Mouse (Mus musculus) limb, embryonic 14.5 days (tissue): Measurements from ENCODE around the gene Sdccag8. TPM values are rescaled to one million over a fixed set of nuclear protein-coding genes. Genes with fewer than 3 reads are reported as not detected.

Source experiments
- ATAC-seq: fragments of 200-750 bp; cut with Nextera tagmentation; 2 replicates; pipeline ENCODE4 v1.8.0; 2017; ENCODE audit warnings: low read depth, moderate number of reproducible peaks, moderate TSS enrichment; ENCODE audit not compliant: low FRiP score
- DNase-seq: peaks from one replicate; pipeline ENCODE4 v3.0.0-alpha.2; 2015; ENCODE audit warnings: low spot score
- H3K27ac ChIP-seq: fragments of 300-500 bp; sonication (generic); replicated peaks from 2 replicates; pipeline ENCODE4 v1.5.1; 2014; ENCODE audit warnings: low read depth, mild to moderate bottlenecking, low read length, moderate library complexity, mixed read lengths
- H3K27me3 ChIP-seq: fragments of 300-500 bp; sonication (generic); 2 replicates; pipeline ENCODE4 v1.6.1; 2014; ENCODE audit warnings: low read length, mixed read lengths; ENCODE audit not compliant: control insufficient read depth, insufficient read depth
- H3K36me3 ChIP-seq: fragments of 300-500 bp; sonication (generic); 2 replicates; pipeline ENCODE4 v1.6.1; 2014; ENCODE audit warnings: mild to moderate bottlenecking, low read length, moderate library complexity, mixed read lengths; ENCODE audit not compliant: control insufficient read depth, insufficient read depth
- H3K4me1 ChIP-seq: fragments of 300-500 bp; sonication (generic); 2 replicates; pipeline ENCODE4 v1.6.1; 2014; ENCODE audit warnings: antibody characterized with exemption, low read length, mixed read lengths; ENCODE audit not compliant: control insufficient read depth, insufficient read depth
- H3K4me2 ChIP-seq: fragments of 300-500 bp; sonication (generic); replicated peaks from 2 replicates; pipeline ENCODE4 v1.6.1; 2014; ENCODE audit warnings: low read depth, mild to moderate bottlenecking, low read length, moderate library complexity; ENCODE audit not compliant: severe bottlenecking
- H3K4me3 ChIP-seq: fragments of 300-500 bp; sonication (generic); replicated peaks from 2 replicates; pipeline ENCODE4 v1.5.1; 2014; ENCODE audit warnings: low read length
- H3K9ac ChIP-seq: fragments of 300-500 bp; sonication (generic); 2 replicates; pipeline ENCODE4 v1.6.1; 2014; ENCODE audit warnings: mild to moderate bottlenecking, low read depth, low read length, moderate library complexity; ENCODE audit not compliant: severe bottlenecking
- H3K9me3 ChIP-seq: fragments of 300-500 bp; sonication (generic); 2 replicates; pipeline ENCODE4 v1.6.1; 2016; ENCODE audit warnings: low read length; ENCODE audit not compliant: control insufficient read depth
- POLR2A ChIP-seq: fragments of 200-500 bp; IDR thresholded peaks from 2 replicates; pipeline ENCODE4 v1.8.0; 2012; ENCODE audit warnings: inconsistent platforms, mild to moderate bottlenecking, moderate library complexity, borderline replicate concordance; ENCODE audit not compliant: insufficient read depth, insufficient read length; ENCODE audit errors: extremely low read depth
- WGBS: fragments of 180-500 bp; shearing (Covaris S2); extraction: QIAGEN DNeasy Blood & Tissue Kit; methylation state at CpG from one replicate; pipeline ENCODE4 v1.1.7; 2014; 5-methylcytosine and 5-hydroxymethylcytosine counted together
- polyA plus RNA-seq, 2 experiments: library from polyadenylated mRNA; depleted of rRNA in 1 of 2; stranded (reverse) in 1 of 2; unstranded in 1 of 2; fragments of >200 nt; fragmentation: Nextera tagmentation in 1 of 2; extraction: Ambion mirVana in 1 of 2; gene quantifications; 2 replicates each; pipeline versions ENCODE4 v1.2.1 to v1.2.3; 2012 to 2014

Sdccag8 gene
- polyA plus RNA-seq, 2 experiments = 8.5 to 15.8 TPM

DNA sequence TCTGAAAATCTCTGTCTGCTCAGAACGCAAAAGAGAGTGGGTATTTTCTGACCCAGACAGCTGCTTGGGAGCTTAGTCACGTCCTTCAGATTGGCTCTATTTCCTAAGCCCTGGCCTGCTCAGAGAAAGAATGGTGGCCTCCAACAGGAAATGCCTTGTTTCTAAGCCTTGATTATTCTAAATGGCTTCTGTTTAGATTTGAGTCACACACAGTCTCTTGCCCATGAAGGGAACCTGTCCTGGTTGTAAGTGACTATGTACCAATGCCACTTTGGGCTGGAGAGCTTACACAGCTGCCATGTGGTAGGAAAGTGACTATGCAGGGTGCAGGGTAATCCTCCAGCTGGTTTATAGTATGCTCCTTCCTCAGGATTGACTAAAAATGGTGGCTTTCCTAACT lies 199.9 kb downstream of the Sdccag8 start:
- no peak for ATAC-seq
- Histone ChIP-seq H3K9ac (no peak overlapping the region), H3K4me1 (0 out of 2 replicates have a peak, but pooled peaks cover 2% of the 10 kb centered on the region), H3K9me3 (no peaks in the 10 kb centered on the region), H3K4me2 (no peak overlapping the region), H3K27ac (no peak overlapping the region), H3K27me3 (no peaks in the 10 kb centered on the region), H3K4me3 (no peak overlapping the region), H3K36me3 (no peaks in the 10 kb centered on the region)
- WGBS = 49% methylated on average over 2 of the region's 2 CpGs
- TF ChIP-seq POLR2A = no peak
- no peak for DNase-seq

DNA sequence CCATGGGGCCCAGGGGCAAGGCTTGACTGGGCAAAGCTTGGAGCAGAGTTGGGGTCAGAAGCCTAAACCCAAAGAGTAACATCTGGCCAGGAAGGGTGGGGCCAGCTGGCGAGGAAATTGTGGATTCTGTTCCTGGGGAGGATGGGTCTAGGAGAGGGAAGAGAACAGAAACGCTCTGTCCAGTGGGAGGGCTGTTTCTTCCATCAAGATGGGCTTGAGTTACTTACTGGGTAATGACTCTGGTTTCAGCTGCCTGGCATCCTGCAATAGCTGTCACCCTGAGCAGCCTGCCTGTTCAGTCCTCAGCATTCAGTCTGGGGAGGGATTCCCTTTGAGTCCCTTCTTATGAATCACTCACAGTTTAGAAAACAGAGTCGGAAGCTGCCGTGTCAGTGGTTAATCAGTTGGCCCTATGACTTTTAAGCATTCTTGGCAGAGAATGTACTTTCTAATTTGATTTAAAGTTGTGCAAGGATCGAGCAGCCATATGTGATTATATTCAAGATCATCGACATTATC lies 200.5 kb downstream of the Sdccag8 start:
- Histone ChIP-seq H3K27ac (no peak overlapping the region), H3K4me1 (0 out of 2 replicates have a peak, but pooled peaks cover 2% of the 10 kb centered on the region), H3K9ac (no peak overlapping the region), H3K9me3 (no peaks in the 10 kb centered on the region), H3K27me3 (no peaks in the 10 kb centered on the region), H3K4me3 (no peak overlapping the region), H3K36me3 (no peaks in the 10 kb centered on the region), H3K4me2 (no peak overlapping the region)
- ATAC-seq = no peak
- no peak for DNase-seq
- WGBS = 72% methylated on average over 6 of the region's 6 CpGs
- no peak for TF ChIP-seq POLR2A

GRCm38 (mm10) chr1:177015917-177016316 lies 201.5 kb downstream of the Sdccag8 start:
- H3K9me3 ChIP-seq = no peaks in the 10 kb centered on the region
- H3K4me3 ChIP-seq = no peak overlapping the region
- WGBS = 50% methylated on average over 3 of the region's 3 CpGs
- TF ChIP-seq POLR2A = no peak
- no peaks in the 10 kb centered on the region for H3K36me3 ChIP-seq
- H3K4me1 ChIP-seq = 0 out of 2 replicates have a peak, but pooled peaks cover 2% of the 10 kb centered on the region
- no peak overlapping the region for H3K9ac ChIP-seq
- ATAC-seq = no peak
- peak; percentile 31 for DNase-seq
- no peak overlapping the region for H3K4me2 ChIP-seq
- H3K27me3 ChIP-seq = no peaks in the 10 kb centered on the region
- no peak overlapping the region for H3K27ac ChIP-seq

- WGBS = 82% methylated on average over 2 of the region's 2 CpGs
- Histone ChIP-seq H3K27me3 (no peaks in the 10 kb centered on the region), H3K36me3 (no peaks in the 10 kb centered on the region), H3K4me3 (no peak overlapping the region), H3K9ac (no peak overlapping the region), H3K27ac (no peak overlapping the region), H3K4me1 (0 out of 2 replicates have a peak, but pooled peaks cover 2% of the 10 kb centered on the region), H3K9me3 (no peaks in the 10 kb centered on the region), H3K4me2 (no peak overlapping the region)
- ATAC-seq (no peak), DNase-seq (no peak)
- no peak for TF ChIP-seq POLR2A
Observed at GRCm38 (mm10) chr1:177016729-177017128, 202.3 kb downstream of the Sdccag8 start.

GRCm38 (mm10) chr1:177018750-177019149 lies 204.3 kb downstream of the Sdccag8 start:
- Histone ChIP-seq H3K4me3 (no peak overlapping the region), H3K4me1 (0 out of 2 replicates have a peak, but pooled peaks cover 2% of the 10 kb centered on the region), H3K27me3 (no peaks in the 10 kb centered on the region), H3K9ac (no peak overlapping the region), H3K4me2 (no peak overlapping the region), H3K36me3 (peaks cover 8% of the 10 kb centered on the region; the same call in 1 of the 2 replicates), H3K27ac (no peak overlapping the region), H3K9me3 (no peaks in the 10 kb centered on the region)
- no peak for TF ChIP-seq POLR2A
- WGBS = 82% methylated on average over 1 of the region's 1 CpGs
- no peak for ATAC-seq
- no peak for DNase-seq
